Mouse (Mus musculus) heart, adult 2 months (tissue): Measurements from ENCODE around the gene Lhfpl2.

Experiments
- CTCF ChIP-seq: fragments of 200-600 bp; IDR thresholded peaks from 2 replicates; pipeline ENCODE4 v1.8.1; 2022; ENCODE audit warnings: antibody characterized with exemption, mild to moderate bottlenecking, moderate library complexity
- POLR2A ChIP-seq: fragments of 200-500 bp; IDR thresholded peaks from 2 replicates; pipeline ENCODE4 v1.6.1; 2011; ENCODE audit warnings: mild to moderate bottlenecking, low read depth, low read length, control low read depth; ENCODE audit not compliant: insufficient read depth

DNA sequence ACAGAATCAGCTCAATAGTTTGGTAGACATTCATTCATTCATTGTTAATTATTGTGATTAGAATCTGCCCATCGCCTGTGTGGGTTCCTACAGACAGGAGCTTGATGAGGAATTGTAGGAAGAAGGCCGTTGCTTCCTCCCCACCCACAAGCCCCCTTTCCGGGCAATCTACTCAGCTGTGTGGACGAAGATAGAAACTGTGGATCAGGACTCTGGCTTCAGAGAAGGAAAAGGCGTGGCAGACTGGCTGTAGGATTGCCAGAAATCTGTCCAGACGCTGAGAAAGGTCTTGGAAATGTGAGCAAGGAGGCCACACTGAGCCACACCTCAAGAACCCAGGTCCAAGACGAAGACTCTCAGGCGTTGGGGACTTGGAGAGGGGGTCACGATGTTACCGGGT is 43.6 kb upstream of the Lhfpl2 start:
- TF ChIP-seq CTCF: no peak
- no peak for TF ChIP-seq POLR2A
